Mouse (Mus musculus): ENCODE data around the gene Ttc4.
A peak's percentile ranks its signal among the peaks of the same experiment; 100 is the strongest.

DNA sequence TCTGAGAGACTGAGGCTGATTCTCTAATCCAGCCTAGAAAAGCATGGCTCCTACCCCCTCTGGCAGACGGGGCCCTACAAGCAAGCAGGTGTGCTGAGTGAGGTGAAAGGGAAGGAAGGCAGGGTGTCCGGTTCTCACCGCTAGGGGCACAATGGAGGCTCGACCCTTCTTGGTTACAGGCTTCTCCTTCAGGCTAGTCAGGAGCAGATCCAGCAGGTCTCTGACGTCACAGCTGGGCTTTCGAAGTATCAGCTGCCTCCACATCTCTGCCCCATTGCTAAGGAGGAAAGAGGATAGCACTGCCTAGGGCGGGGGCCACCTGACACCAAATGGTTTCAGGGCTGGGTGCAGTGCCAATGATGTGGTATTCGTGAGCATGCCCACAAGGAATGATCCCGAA lies 21.2 kb upstream of the Ttc4 start:
- TF ChIP-seq CTCF (IDR thresholded peaks at IDR 0.05; ENCODE audit: insufficient read depth, low read length), result peak; percentile 67
- TF ChIP-seq POLR2A (IDR thresholded peaks at IDR 0.05; ENCODE audit: borderline replicate concordance, extremely low read depth, low read depth, low read length), result no peak

All from lung, adult 2 months (tissue).